Mouse (Mus musculus): ENCODE measurements around the gene Zfp853. TPM values are rescaled to one million over a fixed set of nuclear protein-coding genes. Genes with fewer than 3 reads are reported as not detected.

Gene Zfp853
- total RNA-seq, 2 experiments from 2014 or later, result not detected

- no peak for DNase-seq (ENCODE audit: low spot score)
Observed at GRCm38 (mm10) chr5:143253881-143254486, 39.4 kb downstream of the Zfp853 start.

GRCm38 (mm10) chr5:143253186-143253880 is 40.1 kb downstream of the Zfp853 start:
- no peak for DNase-seq (ENCODE audit: low spot score)

- no peak for DNase-seq (ENCODE audit: low spot score)
Observed at GRCm38 (mm10) chr5:143252791-143253185, 40.6 kb downstream of the Zfp853 start.

GRCm38 (mm10) chr5:143252039-143252438 is 41.4 kb downstream of the Zfp853 start:
- DNase-seq (ENCODE audit: low spot score), result no peak

- no peak for DNase-seq (ENCODE audit: low spot score)
Observed at GRCm38 (mm10) chr5:143244926-143245325, 48.5 kb downstream of the Zfp853 start.

Other genes with a start within 250 kb of the Zfp853 start
- 10 to 100 TPM; 15.5 to 17.0 TPM for gene Rnf216, start 180.6 kb downstream of the Zfp853 start, total RNA-seq (2021)
- gene Olfr718-ps1, start 146.0 kb downstream of the Zfp853 start, total RNA-seq (2021), result not detected
- gene Rbak, start 112.8 kb downstream of the Zfp853 start, total RNA-seq (2021), result 1 to 10 TPM; 2.4 to 2.9 TPM
- not detected for gene Spdye4b, start 112.6 kb downstream of the Zfp853 start, total RNA-seq (2021)
- not detected for gene Spdye4a, start 66.7 kb downstream of the Zfp853 start, total RNA-seq (2021)
- gene Zfp12, start 58.5 kb downstream of the Zfp853 start, total RNA-seq (2021), result 1 to 10 TPM; 6.7 to 7.7 TPM
- 1 to 10 TPM; 3.0 to 4.6 TPM for gene Zfp316, start 23.6 kb downstream of the Zfp853 start, total RNA-seq (2021)
- 10 to 100 TPM; 10.5 to 12.6 TPM for gene E130309D02Rik, start 21.7 kb upstream of the Zfp853 start, total RNA-seq (2021)
- gene Zdhhc4, start 35.6 kb upstream of the Zfp853 start, total RNA-seq (2021), result 10 to 100 TPM; 34.7 to 38.1 TPM
- gene Grid2ip, start 63.7 kb upstream of the Zfp853 start, total RNA-seq (2021), result not detected
- 10 to 100 TPM; 32.2 to 32.5 TPM for gene Kdelr2, start 110.2 kb upstream of the Zfp853 start, total RNA-seq (2021)
- 1 to 10 TPM; 9.3 to 9.5 TPM for gene Daglb, start 171.0 kb upstream of the Zfp853 start, total RNA-seq (2021)
- gene Rac1, start 234.4 kb upstream of the Zfp853 start, total RNA-seq (2021), result 100 to 1,000 TPM; 225 to 239 TPM

All from gastrocnemius, adult 18-20 months (tissue).